Mouse (Mus musculus) testis, adult 2 months (tissue): ENCODE data around the gene Becn1.

Experiments
- CTCF ChIP-seq: fragments of 200-500 bp; IDR thresholded peaks from 2 replicates; pipeline ENCODE4 v1.5.1; 2012; ENCODE audit warnings: low read depth, mild to moderate bottlenecking, inconsistent platforms, low read length, moderate library complexity; ENCODE audit not compliant: control insufficient read depth, insufficient read depth, insufficient replicate concordance
- POLR2A ChIP-seq: fragments of 200-500 bp; IDR thresholded peaks from 2 replicates; pipeline ENCODE4 v1.6.1; 2012; ENCODE audit warnings: low read depth, mild to moderate bottlenecking, inconsistent platforms, low read length, moderate library complexity; ENCODE audit not compliant: control insufficient read depth

DNA sequence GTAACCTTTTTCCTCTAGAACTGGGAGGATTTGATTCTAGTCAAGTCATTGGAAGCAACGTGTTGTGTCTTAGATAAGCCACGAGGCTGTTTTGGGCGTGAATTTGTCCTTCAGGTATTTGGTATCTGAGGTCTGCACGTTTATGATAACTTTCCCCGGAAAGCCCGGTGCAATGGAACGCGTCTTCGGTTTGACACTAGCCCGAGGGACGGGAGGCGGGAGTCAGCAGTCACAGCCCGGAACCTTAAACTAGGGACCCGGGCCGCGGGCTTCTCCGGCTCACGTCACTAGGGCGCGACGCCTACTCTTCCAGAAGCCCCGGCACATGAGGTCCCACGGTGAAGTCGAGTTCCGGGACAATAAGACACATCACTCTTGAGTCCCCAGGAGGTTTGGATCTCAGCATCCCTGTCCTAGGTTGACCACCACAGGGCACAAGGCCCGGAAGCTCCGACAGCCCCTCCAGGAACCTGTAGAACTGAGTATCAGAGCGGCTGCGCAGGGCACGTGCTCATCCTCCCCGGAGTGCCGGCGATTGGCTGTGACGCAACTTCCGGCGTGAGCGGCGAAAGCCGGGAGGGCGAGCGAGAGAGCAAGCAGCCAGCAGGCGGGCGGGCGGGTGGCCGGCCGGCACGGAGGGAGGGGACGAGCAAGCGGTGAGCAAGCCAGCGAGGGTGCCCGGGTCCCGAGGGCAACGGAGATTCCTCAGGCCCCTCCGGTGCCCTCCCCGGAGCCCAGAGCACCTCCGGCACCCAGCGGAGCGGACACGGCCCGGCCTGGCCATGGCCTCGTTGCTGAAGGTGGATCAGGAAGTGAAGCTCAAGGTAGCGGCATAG, 13.8 kb upstream of the Becn1 start, which contains the start of gene Psme3:
- TF ChIP-seq CTCF (no peak), POLR2A (peak; percentile 83)
